Mouse (Mus musculus) myocyte (in vitro differentiated cells): ENCODE measurements around the gene Efr3b. TPM values are rescaled to one million over a fixed set of nuclear protein-coding genes. Genes with fewer than 3 reads are reported as not detected.
A peak's percentile ranks its signal among the peaks of the same experiment; 100 is the strongest.
"Not testable (repeated sequence)": the region's sequence is repeated elsewhere in the genome, so short reads cannot be mapped to it uniquely, and the experiment has no call there.

Experiments used
- H3K27me3 ChIP-seq: one replicate; pipeline ENCODE4 v1.6.1; 2011; ENCODE audit not compliant: control insufficient read depth, insufficient read depth, insufficient read length
- H3K36me3 ChIP-seq: one replicate; pipeline ENCODE4 v1.6.1; 2011; ENCODE audit not compliant: control insufficient read depth, insufficient read depth
- H3K4me2 ChIP-seq: one replicate; pipeline ENCODE4 v1.6.1; 2011; ENCODE audit warnings: low read depth, control low read depth
- H3K4me3 ChIP-seq: one replicate; pipeline ENCODE4 v1.5.1; 2011; ENCODE audit warnings: mild to moderate bottlenecking, control low read depth, moderate library complexity
- H3K79me2 ChIP-seq: one replicate; pipeline ENCODE4 v1.6.1; 2011; ENCODE audit not compliant: control insufficient read depth, insufficient read depth
- H3ac ChIP-seq: one replicate; pipeline ENCODE4 v1.6.1; 2011; ENCODE audit not compliant: control insufficient read depth, insufficient read length
- CEBPB ChIP-seq: IDR thresholded peaks from 2 replicates; pipeline ENCODE4 v1.6.1; 2011; ENCODE audit warnings: mild to moderate bottlenecking, moderate library complexity; ENCODE audit not compliant: poor library complexity, insufficient read depth, severe bottlenecking
- E2F4 ChIP-seq: IDR thresholded peaks from one replicate; pipeline ENCODE4 v1.6.1; 2011; ENCODE audit warnings: mild to moderate bottlenecking, control low read depth, moderate library complexity; ENCODE audit not compliant: insufficient read depth
- MAX ChIP-seq: IDR thresholded peaks from one replicate; pipeline ENCODE4 v1.6.1; 2011; ENCODE audit warnings: low read depth, mild to moderate bottlenecking, control low read depth
- MYOD1 ChIP-seq, 3 experiments: IDR thresholded peaks; one replicate each; pipeline ENCODE4 v1.6.1; 2011; ENCODE audit warnings: control low read depth in 2 of 3, low read depth in 2 of 3, mild to moderate bottlenecking in 2 of 3, moderate library complexity in 1 of 3; ENCODE audit not compliant: insufficient read length in 2 of 3, control insufficient read depth in 1 of 3
- MYOG ChIP-seq, 3 experiments: IDR thresholded peaks; one replicate each; pipeline ENCODE4 v1.6.1; 2011; ENCODE audit warnings: control low read depth in 2 of 3, low read depth in 2 of 3, mild to moderate bottlenecking in 2 of 3; ENCODE audit not compliant: insufficient read length in 2 of 3, control insufficient read depth in 1 of 3, insufficient read depth in 1 of 3
- POLR2A ChIP-seq: IDR thresholded peaks from one replicate; pipeline ENCODE4 v1.6.1; 2011; ENCODE audit warnings: low read depth, mild to moderate bottlenecking, control low read depth, moderate library complexity; ENCODE audit not compliant: insufficient read length
- POLR2AphosphoS2 ChIP-seq: IDR thresholded peaks from one replicate; pipeline ENCODE4 v1.6.1; 2011; ENCODE audit warnings: low read depth, control low read depth; ENCODE audit not compliant: insufficient read length
- REST ChIP-seq: IDR thresholded peaks from one replicate; pipeline ENCODE4 v1.6.1; 2011; ENCODE audit warnings: mild to moderate bottlenecking, control low read depth, moderate library complexity; ENCODE audit not compliant: insufficient read depth, insufficient read length
- SRF ChIP-seq: IDR thresholded peaks from one replicate; pipeline ENCODE4 v1.6.1; 2011; ENCODE audit warnings: low read depth; ENCODE audit not compliant: control insufficient read depth, insufficient read length
- TCF12 ChIP-seq: IDR thresholded peaks from one replicate; pipeline ENCODE4 v1.6.1; 2011; ENCODE audit warnings: mild to moderate bottlenecking, control low read depth; ENCODE audit not compliant: poor library complexity, insufficient read depth, severe bottlenecking
- TCF3 ChIP-seq: IDR thresholded peaks from one replicate; pipeline ENCODE4 v1.6.1; 2011; ENCODE audit warnings: low read depth, control low read depth; ENCODE audit not compliant: insufficient read length
- USF1 ChIP-seq: IDR thresholded peaks from one replicate; pipeline ENCODE4 v1.6.1; 2011; ENCODE audit warnings: low read depth, mild to moderate bottlenecking, control low read depth, moderate library complexity
- polyA plus RNA-seq: library from polyadenylated mRNA; unstranded; fragments of >200 nt; fragmentation: generic; extraction: Trizol; gene quantifications from one replicate; pipeline ENCODE4 v1.2.1, GENCODE M21; 2012; ENCODE audit warnings: missing spikeins

The Efr3b gene
- polyA plus RNA-seq, 1 experiment = 0.02 TPM

- TF ChIP-seq TCF12 = no peak
- no peak for TF ChIP-seq MYOG (IDR thresholded peaks at IDR 0.05; ENCODE audit: control insufficient read depth in 1 of 3, insufficient read depth in 1 of 3, insufficient read length in 2 of 3, low read depth in 2 of 3)
- no peak for TF ChIP-seq E2F4
- TF ChIP-seq TCF3 = no peak
- TF ChIP-seq MAX = no peak
- TF ChIP-seq CEBPB = no peak
- no peak for TF ChIP-seq REST
- no peak for TF ChIP-seq POLR2AphosphoS2
- H3K4me2 ChIP-seq = peak overlapping the region; percentile 34
These were observed 57.2 kb downstream of the Efr3b start for GRCm38 (mm10) chr12:3981350-3982131.

GRCm38 (mm10) chr12:3980991-3981349 is 57.7 kb downstream of the Efr3b start:
- Histone ChIP-seq H3K79me2 (no peaks in the 10 kb centered on the region), H3K36me3 (no peaks in the 10 kb centered on the region), H3K4me2 (peak overlapping the region; percentile 34), H3K27me3 (peaks cover 16% of the 10 kb centered on the region), H3K4me3 (no peak overlapping the region), H3ac (no peak overlapping the region)
- TF ChIP-seq TCF12 = no peak
- TF ChIP-seq POLR2AphosphoS2 = no peak

More at GRCm38 (mm10) chr12:3981350-3982131, 57.2 kb downstream of the Efr3b start:
- Histone ChIP-seq H3K4me3 (no peak overlapping the region), H3K79me2 (no peaks in the 10 kb centered on the region), H3K36me3 (no peaks in the 10 kb centered on the region), H3ac (no peak overlapping the region), H3K27me3 (peaks cover 16% of the 10 kb centered on the region)

GRCm38 (mm10) chr12:3973169-3973568 is 65.5 kb downstream of the Efr3b start:
- H3K36me3 ChIP-seq, H3K27me3 ChIP-seq, H3K4me3 ChIP-seq, H3K79me2 ChIP-seq, H3K4me2 ChIP-seq, H3ac ChIP-seq: not testable (repeated sequence)

GRCm38 (mm10) chr12:3968380-3968779 is 70.3 kb downstream of the Efr3b start:
- H3K27me3 ChIP-seq = no peaks in the 10 kb centered on the region
- no peak overlapping the region for H3K4me2 ChIP-seq
- no peaks in the 10 kb centered on the region for H3K79me2 ChIP-seq
- H3ac ChIP-seq = no peak overlapping the region
- H3K36me3 ChIP-seq = no peaks in the 10 kb centered on the region
- peak in 2 of 3 experiments; percentile 29 to 50 for TF ChIP-seq MYOD1 (IDR thresholded peaks at IDR 0.05; ENCODE audit: control insufficient read depth in 1 of 3, insufficient read length in 2 of 3, low read depth in 2 of 3)
- TF ChIP-seq SRF = no peak
- H3K4me3 ChIP-seq = no peak overlapping the region

GRCm38 (mm10) chr12:3967196-3967595 is 71.5 kb downstream of the Efr3b start:
- Histone ChIP-seq H3K79me2 (no peaks in the 10 kb centered on the region), H3ac (no peak overlapping the region), H3K4me3 (no peak overlapping the region), H3K36me3 (no peaks in the 10 kb centered on the region), H3K4me2 (no peak overlapping the region), H3K27me3 (no peaks in the 10 kb centered on the region)
- TF ChIP-seq TCF12 (no peak), CEBPB (no peak), USF1 (no peak)

- no peak for TF ChIP-seq CEBPB
- TF ChIP-seq POLR2AphosphoS2 = no peak
- no peak for TF ChIP-seq POLR2A
- TF ChIP-seq REST = no peak
- TF ChIP-seq MYOG (IDR thresholded peaks at IDR 0.05; ENCODE audit: control insufficient read depth in 1 of 3, insufficient read depth in 1 of 3, insufficient read length in 2 of 3, low read depth in 2 of 3) = no peak
- TF ChIP-seq USF1 = no peak
- TF ChIP-seq SRF = no peak
- no peak for TF ChIP-seq MAX
- no peak for TF ChIP-seq TCF12
- no peak for TF ChIP-seq E2F4
- no peak for TF ChIP-seq MYOD1 (IDR thresholded peaks at IDR 0.05; ENCODE audit: control insufficient read depth in 1 of 3, insufficient read length in 2 of 3, low read depth in 2 of 3)
- TF ChIP-seq TCF3 = no peak
- Histone ChIP-seq H3K4me2 (no peak overlapping the region), H3K36me3 (no peaks in the 10 kb centered on the region), H3ac (no peak overlapping the region), H3K79me2 (no peaks in the 10 kb centered on the region), H3K4me3 (no peak overlapping the region), H3K27me3 (no peaks in the 10 kb centered on the region)
These were observed 78.2 kb downstream of the Efr3b start for GRCm38 (mm10) chr12:3960553-3960952.
